9 mouse cellular contexts compared by ENCODE assay signal in the genomic region with DNA sequence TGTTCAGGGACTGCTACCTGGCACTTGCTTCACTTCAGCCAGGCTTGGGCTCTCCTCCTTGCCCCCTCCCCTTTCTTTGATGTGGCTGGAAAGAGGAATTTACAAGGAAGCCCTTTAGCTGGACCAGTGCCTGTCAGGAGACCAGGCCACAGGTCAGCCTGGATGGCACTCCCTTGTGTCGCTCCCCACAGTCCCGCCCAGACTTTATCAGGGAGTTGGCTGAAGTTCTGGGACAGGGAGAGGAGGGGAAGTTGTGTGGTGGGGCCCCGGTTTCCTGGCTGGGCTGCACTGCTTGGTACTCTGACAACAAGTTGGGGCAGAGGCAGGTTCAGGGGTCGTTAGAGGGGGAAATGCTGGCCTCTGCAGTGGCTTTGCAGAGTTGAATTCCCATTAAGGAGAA. TPM values are rescaled to one million over a fixed set of nuclear protein-coding genes. Genes with fewer than 3 reads are reported as not detected.
A peak's percentile ranks its signal among the peaks of the same experiment; 100 is the strongest.
DNase-seq lines count a peak whose midpoint lies in the region; ATAC-seq lines count a peak whose summit lies in the region.
"Had no signal": no experiment of that assay in that cellular context is flagged by ENCODE, and none has a peak within 500 bp of the region (broad histone marks: within the 10 kb centered on the region; RNA-seq: fewer than 3 reads in every experiment).

No protein-coding gene starts in this region.

- DNase-seq in adipocyte (ENCODE audit: low spot score), result peak; percentile 72
- DNase-seq in embryonic facial prominence, embryonic 10.5 days (ENCODE audit: low spot score), result no peak
- no peak for DNase-seq in left cerebral cortex, postnatal 36 days (ENCODE audit: low spot score in 2 of 2)
- DNase-seq in cerebellum, adult 9-11 months, result no peak
- no peak for DNase-seq in cerebellum, adult 18-20 months
- DNase-seq: right cerebral cortex, postnatal 4 days had no signal

- H3K9me3 ChIP-seq in embryonic facial prominence, embryonic 10.5 days, result no peaks in the 10 kb centered on the region
- H3K9me3 ChIP-seq in intestine, embryonic 15.5 days, result no peaks in the 10 kb centered on the region
- no peaks in the 10 kb centered on the region for H3K9me3 ChIP-seq in lung, embryonic 16.5 days (ENCODE audit: control insufficient read depth, low read length)
- H3K9me3 ChIP-seq: midbrain, embryonic 12.5 days had no signal

- peak overlapping the region; percentile 19; the same call in 1 of the 2 replicates for H3K27ac ChIP-seq in embryonic facial prominence, embryonic 10.5 days (replicated peaks)
- H3K27ac ChIP-seq in intestine, embryonic 15.5 days, result peak overlapping the region; percentile 58; the same call in 1 of the 2 replicates
- peak overlapping the region; percentile 50 for H3K27ac ChIP-seq in lung, embryonic 16.5 days (ENCODE audit: low read length)
- H3K27ac ChIP-seq: midbrain, embryonic 12.5 days had no signal

- 14% methylated on average over 4 of the region's 4 CpGs for WGBS in embryonic facial prominence, embryonic 10.5 days
- 7% methylated on average over 4 of the region's 4 CpGs for WGBS in intestine, embryonic 15.5 days
- WGBS in lung, embryonic 16.5 days, result 3% methylated on average over 4 of the region's 4 CpGs

- no peak overlapping the region for H3K9ac ChIP-seq in intestine, embryonic 15.5 days
- no peak overlapping the region for H3K9ac ChIP-seq in lung, embryonic 16.5 days (ENCODE audit: low read length)
- H3K9ac ChIP-seq: midbrain, embryonic 12.5 days had no signal

- peak overlapping the region; percentile 31; the same call in 1 of the 2 replicates for H3K4me2 ChIP-seq in intestine, embryonic 15.5 days (replicated peaks)
- H3K4me2 ChIP-seq in lung, embryonic 16.5 days (ENCODE audit: low read depth, low read length), result no peak overlapping the region
- H3K4me2 ChIP-seq: midbrain, embryonic 12.5 days had no signal

- ATAC-seq in intestine, embryonic 15.5 days, result peak; percentile 86
- peak; percentile 82 for ATAC-seq in lung, embryonic 16.5 days (ENCODE audit: low read depth)

- no peaks in the 10 kb centered on the region for H3K36me3 ChIP-seq in embryonic facial prominence, embryonic 10.5 days (replicated peaks)
- H3K36me3 ChIP-seq in intestine, embryonic 15.5 days, result no peaks in the 10 kb centered on the region
- H3K36me3 ChIP-seq in lung, embryonic 16.5 days (ENCODE audit: control insufficient read depth, insufficient read depth, low read length), result no peaks in the 10 kb centered on the region
- H3K36me3 ChIP-seq: midbrain, embryonic 12.5 days had no signal

- H3K27me3 ChIP-seq in embryonic facial prominence, embryonic 10.5 days (replicated peaks; ENCODE audit: low read depth, poor library complexity, severe bottlenecking), result 0 out of 2 replicates have a peak, but pooled peaks cover 7% of the 10 kb centered on the region
- no peaks in the 10 kb centered on the region for H3K27me3 ChIP-seq in intestine, embryonic 15.5 days (replicated peaks)
- no peaks in the 10 kb centered on the region for H3K27me3 ChIP-seq in lung, embryonic 16.5 days (ENCODE audit: control insufficient read depth, insufficient read depth, low read depth, low read length)

- intact Hi-C loops in left cerebral cortex, postnatal 36 days (cut with DNase I), result no loop called here

- no peak overlapping the region for H3K4me3 ChIP-seq in embryonic facial prominence, embryonic 10.5 days
- no peak overlapping the region for H3K4me3 ChIP-seq in intestine, embryonic 15.5 days (replicated peaks)
- no peak overlapping the region for H3K4me3 ChIP-seq in lung, embryonic 16.5 days (ENCODE audit: low read length)
- H3K4me3 ChIP-seq: midbrain, embryonic 12.5 days had no signal

- peaks cover 48% of the 10 kb centered on the region for H3K4me1 ChIP-seq in embryonic facial prominence, embryonic 10.5 days
- peaks cover 26% of the 10 kb centered on the region for H3K4me1 ChIP-seq in intestine, embryonic 15.5 days (replicated peaks)
- peaks cover 17% of the 10 kb centered on the region for H3K4me1 ChIP-seq in lung, embryonic 16.5 days (replicated peaks; ENCODE audit: control insufficient read depth, insufficient read depth, low read length)

RNA-seq across cellular contexts. Expression of a gene that starts 8.3 kb away (rescaled TPM):
- 1.3 and 1.5 TPM in 2 replicates for polyA plus RNA-seq in embryonic facial prominence, embryonic 10.5 days (2016; fragmentation: Nextera tagmentation; extraction: Ambion mirVana)
- polyA plus RNA-seq in intestine, embryonic 15.5 days (2015; fragmentation: Nextera tagmentation; extraction: Ambion mirVana), result 1.4 and 1.5 TPM in 2 replicates
- 1.7 and 1.8 TPM in 2 replicates for polyA plus RNA-seq in lung, embryonic 16.5 days (2015; fragmentation: Nextera tagmentation; extraction: Ambion mirVana)
- total RNA-seq in left cerebral cortex, postnatal 36 days (2021), result 1 to 10 TPM; 3.5 to 5.1 TPM

RNA-seq across cellular contexts. Expression of a gene that starts 17.1 kb away (rescaled TPM):
- polyA plus RNA-seq in embryonic facial prominence, embryonic 10.5 days (2016; fragmentation: Nextera tagmentation; extraction: Ambion mirVana), result 0.68 TPM in 1 of 2 replicates, not detected in the other
- polyA plus RNA-seq in intestine, embryonic 15.5 days (2015; fragmentation: Nextera tagmentation; extraction: Ambion mirVana), result 0.76 and 0.87 TPM in 2 replicates
- polyA plus RNA-seq in lung, embryonic 16.5 days (2015; fragmentation: Nextera tagmentation; extraction: Ambion mirVana), result 0.39 TPM in 1 of 2 replicates, not detected in the other
- under 1 TPM in 1 of 2 experiments, not detected in 1; 0.54 TPM for total RNA-seq in left cerebral cortex, postnatal 36 days (2021)

RNA-seq across cellular contexts. Expression of a gene that starts 18.3 kb away (rescaled TPM):
- 12.4 and 12.7 TPM in 2 replicates for polyA plus RNA-seq in embryonic facial prominence, embryonic 10.5 days (2016; fragmentation: Nextera tagmentation; extraction: Ambion mirVana)
- 12.9 and 13.9 TPM in 2 replicates for polyA plus RNA-seq in intestine, embryonic 15.5 days (2015; fragmentation: Nextera tagmentation; extraction: Ambion mirVana)
- 12.3 and 13.9 TPM in 2 replicates for polyA plus RNA-seq in lung, embryonic 16.5 days (2015; fragmentation: Nextera tagmentation; extraction: Ambion mirVana)
- 10 to 100 TPM; 44.2 to 72.7 TPM for total RNA-seq in left cerebral cortex, postnatal 36 days (2021)

RNA-seq across cellular contexts. Expression of a gene that starts 25.3 kb away (rescaled TPM):
- polyA plus RNA-seq in embryonic facial prominence, embryonic 10.5 days (2016; fragmentation: Nextera tagmentation; extraction: Ambion mirVana), result not detected in 2 replicates
- 0.13 TPM in 1 of 2 replicates, not detected in the other for polyA plus RNA-seq in intestine, embryonic 15.5 days (2015; fragmentation: Nextera tagmentation; extraction: Ambion mirVana)
- polyA plus RNA-seq in lung, embryonic 16.5 days (2015; fragmentation: Nextera tagmentation; extraction: Ambion mirVana), result 0.53 and 0.82 TPM in 2 replicates
- not detected for total RNA-seq in left cerebral cortex, postnatal 36 days (2021)
- polyA plus RNA-seq: midbrain, embryonic 12.5 days had no signal

RNA-seq across cellular contexts. Expression of a gene that starts 45.6 kb away (rescaled TPM):
- polyA plus RNA-seq in embryonic facial prominence, embryonic 10.5 days (2016; fragmentation: Nextera tagmentation; extraction: Ambion mirVana), result 2.6 and 3.1 TPM in 2 replicates
- polyA plus RNA-seq in intestine, embryonic 15.5 days (2015; fragmentation: Nextera tagmentation; extraction: Ambion mirVana), result 2.3 and 2.6 TPM in 2 replicates
- polyA plus RNA-seq in lung, embryonic 16.5 days (2015; fragmentation: Nextera tagmentation; extraction: Ambion mirVana), result 0.41 and 0.62 TPM in 2 replicates
- 100 to 1,000 TPM; 255 to 263 TPM for total RNA-seq in left cerebral cortex, postnatal 36 days (2021)
